Mouse (Mus musculus): ENCODE data around the gene Tardbp.

The Tardbp gene

GRCm38 (mm10) chr4:148626623-148627185 is at the start of gene Tardbp:
TSS of gene Tardbp (minus strand) at chr4:148627019.
- peak; percentile 99 for DNase-seq

GRCm38 (mm10) chr4:148676188-148676960 is 49.6 kb upstream of the Tardbp start:
- DNase-seq, result peak; percentile 57

- no peak for DNase-seq
Observed at GRCm38 (mm10) chr4:148675043-148675442, 48.2 kb upstream of the Tardbp start.

- no peak for DNase-seq
Observed at GRCm38 (mm10) chr4:148671230-148671947, 44.6 kb upstream of the Tardbp start.

- DNase-seq, result no peak
Observed at GRCm38 (mm10) chr4:148667006-148667755, 40.4 kb upstream of the Tardbp start.

- DNase-seq, result no peak
Observed at GRCm38 (mm10) chr4:148664021-148664420, 37.2 kb upstream of the Tardbp start.

- no peak for DNase-seq
Observed at GRCm38 (mm10) chr4:148663326-148663725, 36.5 kb upstream of the Tardbp start.

- DNase-seq, result peak; percentile 88
Observed at GRCm38 (mm10) chr4:148662168-148662965, 35.5 kb upstream of the Tardbp start.

- DNase-seq, result no peak
Observed at GRCm38 (mm10) chr4:148660174-148660573, 33.4 kb upstream of the Tardbp start.

- no peak for DNase-seq
Observed at GRCm38 (mm10) chr4:148657776-148658175, 31.0 kb upstream of the Tardbp start.

- DNase-seq, result no peak
Observed at GRCm38 (mm10) chr4:148656691-148657258, 30.0 kb upstream of the Tardbp start.

GRCm38 (mm10) chr4:148654701-148655398 is 28.0 kb upstream of the Tardbp start:
- DNase-seq, result peak; percentile 48

GRCm38 (mm10) chr4:148651045-148651444 is 24.2 kb upstream of the Tardbp start:
- DNase-seq, result no peak

GRCm38 (mm10) chr4:148649309-148649708 is 22.5 kb upstream of the Tardbp start:
- DNase-seq, result no peak

- no peak for DNase-seq
Observed at GRCm38 (mm10) chr4:148646616-148647015, 19.8 kb upstream of the Tardbp start.

- no peak for DNase-seq
Observed at GRCm38 (mm10) chr4:148644926-148645325, 18.1 kb upstream of the Tardbp start.

- DNase-seq, result peak; percentile 78
Observed at GRCm38 (mm10) chr4:148644157-148644511, 17.3 kb upstream of the Tardbp start.

GRCm38 (mm10) chr4:148643291-148644156 is 16.7 kb upstream of the Tardbp start, which contains the start of gene Gm572:
TSS of gene Gm572 (plus strand) at chr4:148643317.
- no peak for DNase-seq

- no peak for DNase-seq
Observed at GRCm38 (mm10) chr4:148641121-148641520, 14.3 kb upstream of the Tardbp start.

- DNase-seq, result no peak
Observed at GRCm38 (mm10) chr4:148639455-148639854, 12.6 kb upstream of the Tardbp start.

Measured in lung, postnatal 14 days (tissue).